Mouse (Mus musculus): ENCODE measurements around the gene 2310030G06Rik.

DNA sequence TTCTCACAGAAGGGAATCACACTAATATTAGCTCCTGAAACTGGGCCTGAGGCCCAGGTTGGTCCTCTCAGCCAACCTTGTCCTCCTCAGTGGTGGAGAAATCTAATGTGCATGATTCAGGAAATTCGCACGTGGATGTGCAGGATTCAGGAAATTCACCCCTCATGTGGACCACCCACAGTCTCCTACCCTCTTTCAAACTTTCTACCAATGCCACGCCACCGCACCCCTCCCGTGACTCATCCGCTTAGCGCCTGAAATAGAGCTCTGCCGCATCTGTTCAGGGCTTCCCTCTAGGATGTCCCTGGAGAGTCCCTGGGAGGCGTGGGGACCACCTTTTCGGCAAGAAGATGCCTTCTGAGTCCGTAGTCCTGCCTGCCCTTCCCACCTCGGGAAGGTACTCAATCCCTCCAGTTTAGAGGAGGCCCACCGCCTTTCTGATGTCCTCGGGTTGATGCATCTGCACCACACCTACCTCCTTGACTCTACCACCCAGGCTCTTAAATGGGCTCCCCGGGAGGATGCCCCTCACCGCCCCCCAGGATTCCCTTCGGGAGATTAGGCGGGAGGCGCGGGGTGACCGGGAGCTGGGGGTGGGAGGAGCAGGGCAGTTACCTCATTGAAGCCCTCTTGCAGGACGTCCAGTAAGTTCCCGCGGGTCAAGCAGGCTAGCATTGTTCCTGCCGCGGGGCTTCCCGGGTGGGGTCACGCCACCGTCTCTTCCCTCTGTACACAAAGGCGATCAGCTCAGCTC, 19.0 kb downstream of the 2310030G06Rik start:
- TF ChIP-seq CTCF (IDR thresholded peaks at IDR 0.05) (no peak), EP300 (IDR thresholded peaks at IDR 0.05) (no peak)
